Mouse (Mus musculus): ENCODE measurements at regions not wholly inside any gene's neighbourhood (a gene's known extent, or its start where the extent isn't known, plus 50 kb on each side); places are given as distances from the start of the nearest gene placed in this dataset.

DNA sequence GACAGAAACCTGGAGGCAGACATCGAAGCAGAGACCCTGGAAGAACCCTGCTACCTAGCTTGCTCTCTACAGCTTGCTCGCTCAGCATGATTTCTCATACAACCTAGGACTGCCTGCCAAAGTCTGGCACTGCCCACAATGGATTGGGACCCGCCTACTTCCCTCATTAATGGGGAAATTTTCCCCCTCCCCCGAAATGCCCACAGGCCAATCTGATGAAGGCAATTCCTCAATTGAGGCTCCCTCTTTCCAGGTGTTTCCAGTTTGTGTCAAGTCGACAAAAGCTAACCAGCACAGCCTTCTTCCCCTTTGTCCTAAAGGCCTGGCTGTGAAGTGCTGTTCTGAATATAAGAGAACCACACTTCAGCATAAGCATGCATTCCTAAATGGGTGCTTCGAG lies 143.1 kb downstream of the Sox9 start:
- ATAC-seq (ENCODE audit: extremely low read depth, insufficient number of reproducible peaks, low FRiP score, poor library complexity, severe bottlenecking) = no peak
- Histone ChIP-seq H3K9me3 (replicated peaks) (peaks cover 60% of the 10 kb centered on the region), H3K4me1 (ENCODE audit: insufficient read depth, low read depth, low read length) (no peaks in the 10 kb centered on the region), H3K4me3 (ENCODE audit: low read depth, low read length) (no peak overlapping the region), H3K36me3 (replicated peaks) (no peaks in the 10 kb centered on the region), H3K27me3 (ENCODE audit: insufficient read depth, low read length) (no peaks in the 10 kb centered on the region)
- no peak for DNase-seq (ENCODE audit: low spot score)
- TF ChIP-seq TAL1 (conservative IDR thresholded peaks at IDR 0.05; ENCODE audit: low read depth, low read length) (no peak), POLR2AphosphoS5 (IDR thresholded peaks at IDR 0.05; ENCODE audit: insufficient replicate concordance, low read depth, low read length) (no peak), CTCF (IDR thresholded peaks at IDR 0.05; ENCODE audit: low read depth, low read length) (no peak), GATA1 (IDR thresholded peaks at IDR 0.05; ENCODE audit: borderline replicate concordance, low read length) (no peak), GATA2 (IDR thresholded peaks at IDR 0.05; ENCODE audit: borderline replicate concordance, low read depth, low read length) (no peak)

DNA sequence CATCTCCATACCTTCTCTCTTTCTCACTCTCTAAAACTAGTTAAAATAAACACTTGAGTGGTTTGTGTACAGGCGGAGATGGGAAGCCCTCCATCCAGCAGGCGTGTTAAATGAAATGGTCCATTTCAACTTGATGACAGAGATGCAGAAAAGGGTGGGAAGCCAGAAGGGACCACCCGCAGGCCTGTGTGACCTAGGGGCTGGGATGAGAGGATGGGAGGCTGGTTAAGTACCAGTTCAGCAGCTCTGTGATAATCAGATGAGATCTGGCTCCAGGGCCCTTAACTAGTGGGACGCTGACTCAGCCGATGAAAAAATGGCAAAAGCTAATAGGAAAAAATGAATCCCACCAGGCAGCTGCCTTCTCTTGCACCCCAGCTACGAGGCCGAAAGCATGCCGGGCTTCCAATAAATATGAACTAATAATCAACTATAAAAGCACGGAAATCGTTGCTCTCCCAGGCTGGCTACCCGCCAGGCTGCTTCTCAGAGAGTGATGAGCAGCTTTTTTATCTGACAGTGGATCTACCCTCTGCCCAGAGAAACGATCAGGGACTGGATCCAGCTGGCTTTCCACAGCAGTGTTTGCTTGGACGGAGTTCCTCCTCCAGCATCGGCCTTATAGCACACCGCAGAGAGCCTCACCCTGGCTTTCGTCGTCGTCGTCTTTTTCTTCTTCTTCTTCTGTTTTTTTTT lies 144.5 kb downstream of the Sox9 start:
- H3K9me3 ChIP-seq (replicated peaks) = peaks cover 64% of the 10 kb centered on the region
- TF ChIP-seq TAL1 (conservative IDR thresholded peaks at IDR 0.05; ENCODE audit: low read depth, low read length) (no peak), GATA1 (IDR thresholded peaks at IDR 0.05; ENCODE audit: borderline replicate concordance, low read length) (no peak), POLR2AphosphoS5 (IDR thresholded peaks at IDR 0.05; ENCODE audit: insufficient replicate concordance, low read depth, low read length) (no peak), GATA2 (IDR thresholded peaks at IDR 0.05; ENCODE audit: borderline replicate concordance, low read depth, low read length) (no peak), CTCF (IDR thresholded peaks at IDR 0.05; ENCODE audit: low read depth, low read length) (no peak)
- H3K27me3 ChIP-seq (ENCODE audit: insufficient read depth, low read length) = no peaks in the 10 kb centered on the region
- ATAC-seq (ENCODE audit: extremely low read depth, insufficient number of reproducible peaks, low FRiP score, poor library complexity, severe bottlenecking) = no peak
- H3K4me3 ChIP-seq (ENCODE audit: low read depth, low read length) = no peak overlapping the region
- H3K36me3 ChIP-seq (replicated peaks) = no peaks in the 10 kb centered on the region
- no peak for DNase-seq (ENCODE audit: low spot score)
- no peaks in the 10 kb centered on the region for H3K4me1 ChIP-seq (ENCODE audit: insufficient read depth, low read depth, low read length)

DNA sequence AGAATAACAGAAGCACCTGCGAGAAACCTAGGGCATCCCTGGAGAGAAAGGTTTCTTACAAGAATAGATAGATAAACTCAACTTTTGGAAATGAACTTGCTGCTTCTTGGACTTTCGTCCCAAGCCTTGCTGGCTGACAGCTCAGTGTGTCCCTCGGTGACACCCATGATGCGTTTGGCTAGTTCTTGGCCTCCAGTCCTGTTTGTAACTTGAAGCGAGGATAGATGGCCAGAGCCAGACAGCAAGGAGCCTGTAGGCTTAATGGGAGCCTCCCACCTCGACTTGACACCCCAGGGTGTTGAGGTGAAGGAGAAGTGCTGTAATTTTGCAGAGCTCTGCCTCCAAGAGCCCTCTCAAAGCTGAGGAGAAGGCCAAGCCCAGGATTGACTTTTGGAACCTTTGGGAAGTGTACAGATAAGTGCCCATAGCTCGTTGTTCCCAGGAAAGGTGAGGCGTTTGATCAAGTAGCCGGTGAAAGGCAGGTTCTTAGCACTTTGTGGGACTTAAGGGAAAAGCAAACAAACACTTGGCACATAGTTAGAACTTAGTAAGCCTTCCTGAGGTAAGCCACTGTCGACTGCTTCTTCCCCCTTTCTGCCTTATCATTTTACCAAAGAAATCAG lies 148.3 kb downstream of the Sox9 start:
- Histone ChIP-seq H3K9me3 (replicated peaks) (peaks cover 62% of the 10 kb centered on the region), H3K36me3 (replicated peaks) (no peaks in the 10 kb centered on the region), H3K4me3 (ENCODE audit: low read depth, low read length) (no peak overlapping the region), H3K27me3 (ENCODE audit: insufficient read depth, low read length) (no peaks in the 10 kb centered on the region), H3K4me1 (ENCODE audit: insufficient read depth, low read depth, low read length) (no peaks in the 10 kb centered on the region)
- no peak for ATAC-seq (ENCODE audit: extremely low read depth, insufficient number of reproducible peaks, low FRiP score, poor library complexity, severe bottlenecking)
- DNase-seq (ENCODE audit: low spot score) = no peak
- TF ChIP-seq GATA1 (IDR thresholded peaks at IDR 0.05; ENCODE audit: borderline replicate concordance, low read length) = no peak
- TF ChIP-seq POLR2AphosphoS5 (IDR thresholded peaks at IDR 0.05; ENCODE audit: insufficient replicate concordance, low read depth, low read length) = no peak
- TF ChIP-seq CTCF (IDR thresholded peaks at IDR 0.05; ENCODE audit: low read depth, low read length) = no peak
- no peak for TF ChIP-seq GATA2 (IDR thresholded peaks at IDR 0.05; ENCODE audit: borderline replicate concordance, low read depth, low read length)
- no peak for TF ChIP-seq TAL1 (conservative IDR thresholded peaks at IDR 0.05; ENCODE audit: low read depth, low read length)

DNA sequence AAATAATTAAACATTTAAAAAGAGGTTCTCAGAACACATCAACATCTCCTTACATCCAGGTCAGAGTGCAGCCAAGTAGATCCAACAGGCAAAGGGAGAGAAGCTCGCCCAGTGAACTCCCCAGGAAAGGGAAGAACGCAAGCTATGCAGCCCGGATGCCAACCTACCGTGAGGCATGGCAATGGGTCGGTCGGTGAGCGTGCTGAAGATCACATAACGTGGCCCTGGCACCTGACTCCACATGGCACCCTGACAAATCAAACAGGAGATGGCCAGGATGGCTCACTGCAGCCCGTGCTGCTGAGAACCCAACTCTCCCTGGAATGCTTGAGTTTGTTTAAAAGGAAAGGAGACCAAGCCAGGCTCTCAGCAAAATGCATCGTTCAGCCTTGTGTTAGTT lies 156.0 kb downstream of the Sox9 start:
- TF ChIP-seq GATA1 (IDR thresholded peaks at IDR 0.05; ENCODE audit: borderline replicate concordance, low read length) = no peak
- no peak for TF ChIP-seq GATA2 (IDR thresholded peaks at IDR 0.05; ENCODE audit: borderline replicate concordance, low read depth, low read length)
- TF ChIP-seq TAL1 (conservative IDR thresholded peaks at IDR 0.05; ENCODE audit: low read depth, low read length) = no peak
- no peak for TF ChIP-seq POLR2AphosphoS5 (IDR thresholded peaks at IDR 0.05; ENCODE audit: insufficient replicate concordance, low read depth, low read length)
- H3K36me3 ChIP-seq (replicated peaks) = no peaks in the 10 kb centered on the region
- H3K4me3 ChIP-seq (ENCODE audit: low read depth, low read length) = no peak overlapping the region
- DNase-seq (ENCODE audit: low spot score) = no peak
- H3K27me3 ChIP-seq (ENCODE audit: insufficient read depth, low read length) = no peaks in the 10 kb centered on the region
- ATAC-seq (ENCODE audit: extremely low read depth, insufficient number of reproducible peaks, low FRiP score, poor library complexity, severe bottlenecking) = no peak
- peaks cover 57% of the 10 kb centered on the region for H3K9me3 ChIP-seq (replicated peaks)
- no peaks in the 10 kb centered on the region for H3K4me1 ChIP-seq (ENCODE audit: insufficient read depth, low read depth, low read length)

DNA sequence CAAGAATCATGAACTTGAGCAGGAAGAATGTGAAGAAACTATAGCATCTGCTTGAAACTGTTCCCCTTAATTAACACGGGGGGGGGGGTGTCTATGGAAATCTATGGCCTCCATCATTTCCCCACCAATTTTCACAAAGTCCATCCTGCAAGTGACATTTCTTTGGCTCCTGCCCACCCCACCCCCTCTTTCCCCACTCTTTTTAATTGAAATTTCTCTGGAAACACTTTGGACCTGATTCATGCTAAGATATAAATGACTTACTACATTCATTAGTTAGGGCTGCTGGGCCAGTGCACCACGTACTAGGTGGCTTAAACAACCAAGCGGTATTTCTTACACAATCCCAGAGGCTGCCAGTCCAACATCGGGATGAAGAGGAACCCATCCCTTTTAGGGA lies 169.4 kb downstream of the Sox9 start:
- Histone ChIP-seq H3K4me3 (ENCODE audit: low read depth, low read length) (no peak overlapping the region), H3K9me3 (replicated peaks) (peaks cover 84% of the 10 kb centered on the region), H3K27me3 (ENCODE audit: insufficient read depth, low read length) (no peaks in the 10 kb centered on the region), H3K4me1 (ENCODE audit: insufficient read depth, low read depth, low read length) (no peaks in the 10 kb centered on the region), H3K36me3 (replicated peaks) (no peaks in the 10 kb centered on the region)
- TF ChIP-seq CTCF (IDR thresholded peaks at IDR 0.05; ENCODE audit: low read depth, low read length) (no peak), GATA2 (IDR thresholded peaks at IDR 0.05; ENCODE audit: borderline replicate concordance, low read depth, low read length) (no peak), POLR2AphosphoS5 (IDR thresholded peaks at IDR 0.05; ENCODE audit: insufficient replicate concordance, low read depth, low read length) (no peak), TAL1 (conservative IDR thresholded peaks at IDR 0.05; ENCODE audit: low read depth, low read length) (no peak), GATA1 (IDR thresholded peaks at IDR 0.05; ENCODE audit: borderline replicate concordance, low read length) (no peak)
- ATAC-seq (ENCODE audit: extremely low read depth, insufficient number of reproducible peaks, low FRiP score, poor library complexity, severe bottlenecking) = no peak
- no peak for DNase-seq (ENCODE audit: low spot score)

DNA sequence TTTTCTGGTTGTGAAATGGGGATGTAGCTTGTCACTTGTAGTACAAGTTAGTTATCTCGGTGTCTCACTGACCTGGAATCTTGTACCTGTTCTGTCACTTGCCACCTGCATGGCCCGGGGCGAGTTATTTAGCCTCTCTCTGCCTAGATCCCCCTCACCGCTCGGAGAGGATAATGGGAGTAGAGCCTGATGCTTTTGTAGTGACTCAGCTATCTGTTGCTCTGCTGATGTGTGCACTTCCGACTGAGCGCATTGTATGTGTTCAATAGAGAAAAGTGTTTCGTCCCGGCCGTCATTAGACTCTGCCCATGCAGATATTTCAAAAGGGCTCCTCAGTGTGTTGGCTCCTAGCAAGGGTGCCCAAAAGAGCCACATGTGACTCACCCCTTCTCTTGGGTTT lies 170.3 kb downstream of the Sox9 start:
- TF ChIP-seq GATA2 (IDR thresholded peaks at IDR 0.05; ENCODE audit: borderline replicate concordance, low read depth, low read length) (no peak), POLR2AphosphoS5 (IDR thresholded peaks at IDR 0.05; ENCODE audit: insufficient replicate concordance, low read depth, low read length) (no peak), TAL1 (conservative IDR thresholded peaks at IDR 0.05; ENCODE audit: low read depth, low read length) (no peak), CTCF (IDR thresholded peaks at IDR 0.05; ENCODE audit: low read depth, low read length) (no peak), GATA1 (IDR thresholded peaks at IDR 0.05; ENCODE audit: borderline replicate concordance, low read length) (no peak)
- ATAC-seq (ENCODE audit: extremely low read depth, insufficient number of reproducible peaks, low FRiP score, poor library complexity, severe bottlenecking) = no peak
- no peaks in the 10 kb centered on the region for H3K36me3 ChIP-seq (replicated peaks)
- H3K4me3 ChIP-seq (ENCODE audit: low read depth, low read length) = no peak overlapping the region
- H3K9me3 ChIP-seq (replicated peaks) = peaks cover 83% of the 10 kb centered on the region
- no peaks in the 10 kb centered on the region for H3K27me3 ChIP-seq (ENCODE audit: insufficient read depth, low read length)
- no peak for DNase-seq (ENCODE audit: low spot score)
- no peaks in the 10 kb centered on the region for H3K4me1 ChIP-seq (ENCODE audit: insufficient read depth, low read depth, low read length)

Data from G1E (cell line).